Mouse (Mus musculus): Measurements from ENCODE around the gene Pax3.

GRCm38 (mm10) chr1:78218057-78218780, 21.3 kb upstream of the Pax3 start:
- TF ChIP-seq CTCF (IDR thresholded peaks at IDR 0.05; ENCODE audit: low read depth) (no peak), EP300 (IDR thresholded peaks at IDR 0.05; ENCODE audit: low read depth) (no peak)
